Mouse (Mus musculus) mesoderm, embryonic 11.5 days (tissue): ENCODE measurements around the gene Sugct.
"Not testable (repeated sequence)": the region's sequence is repeated elsewhere in the genome, so short reads cannot be mapped to it uniquely, and the experiment has no call there.

Experiments used
- DNase-seq: peaks from one replicate; pipeline ENCODE4 v3.0.0-alpha.2; 2012; ENCODE audit warnings: low read depth, low spot score

The Sugct gene

DNA sequence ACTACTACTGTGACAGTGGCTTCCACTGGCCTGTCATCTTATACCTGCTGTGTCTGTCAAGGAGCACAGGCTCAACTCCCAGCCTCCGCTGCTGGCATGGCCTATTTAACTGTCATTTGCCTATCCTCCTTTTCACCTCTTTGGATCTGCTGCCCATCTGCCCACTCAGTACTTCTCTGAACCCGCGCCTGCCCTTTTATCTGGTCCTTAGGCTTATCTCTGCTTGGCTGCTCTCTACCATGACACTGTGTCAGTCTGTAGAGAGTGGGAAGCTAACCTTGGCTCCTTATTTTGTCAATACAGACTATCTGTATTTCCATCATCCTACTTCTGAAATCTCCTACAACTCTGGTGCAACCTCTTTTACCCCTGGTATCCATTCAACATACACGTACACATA, 793.9 kb downstream of the Sugct start:
- no peak for DNase-seq

DNA sequence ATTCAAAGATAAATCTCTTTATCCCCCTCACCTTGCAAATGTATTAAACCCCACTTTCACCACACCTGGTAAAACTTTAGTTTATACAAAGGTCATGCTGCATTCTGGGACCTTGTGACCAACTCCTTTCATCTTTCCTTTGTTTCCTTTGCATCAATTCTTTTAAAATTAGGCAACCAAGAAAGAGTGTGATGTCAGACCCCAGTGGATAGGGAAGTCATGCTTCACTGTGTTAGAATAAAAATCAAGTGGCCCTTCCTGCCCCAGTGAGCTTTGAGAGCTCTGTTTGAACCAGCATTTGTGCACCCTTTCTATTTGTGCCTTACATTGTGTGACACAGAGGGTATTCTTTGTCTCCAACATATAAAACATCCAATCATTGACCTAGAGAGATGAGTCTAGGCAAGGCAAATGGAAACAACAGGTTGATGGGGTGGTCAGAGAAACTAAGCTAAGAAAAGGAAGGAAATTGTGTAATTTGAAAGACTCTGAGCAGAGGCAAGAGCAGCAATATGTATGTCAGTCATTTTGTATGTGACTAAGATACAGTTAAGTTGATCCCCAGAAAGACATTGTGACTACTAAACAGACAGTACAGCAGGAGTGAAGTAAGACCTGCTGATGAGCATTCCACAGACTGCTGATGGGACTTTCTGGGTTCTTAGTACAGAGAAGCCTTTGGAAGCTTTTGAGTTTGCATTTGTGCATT, 797.1 kb downstream of the Sugct start:
- no peak for DNase-seq

DNA sequence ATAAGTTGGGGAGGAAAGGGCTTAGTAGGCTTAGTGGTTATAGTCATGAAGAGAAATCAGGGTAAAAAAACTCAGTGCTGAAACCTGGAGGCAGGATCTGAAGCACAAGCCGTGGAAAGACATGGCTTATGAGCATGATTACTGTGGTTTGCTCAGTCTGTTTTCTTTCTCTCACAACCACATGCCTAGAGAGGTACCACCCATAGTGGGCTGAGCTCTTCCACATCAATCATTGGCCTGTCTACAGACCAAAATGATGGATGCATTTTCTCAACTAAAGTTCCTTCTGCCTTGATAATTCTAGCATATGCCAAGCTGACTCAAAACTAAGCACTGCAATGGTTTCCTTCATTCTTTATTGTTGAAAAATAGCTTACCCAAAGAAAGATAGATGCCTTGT, 817.3 kb downstream of the Sugct start:
- no peak for DNase-seq

DNA sequence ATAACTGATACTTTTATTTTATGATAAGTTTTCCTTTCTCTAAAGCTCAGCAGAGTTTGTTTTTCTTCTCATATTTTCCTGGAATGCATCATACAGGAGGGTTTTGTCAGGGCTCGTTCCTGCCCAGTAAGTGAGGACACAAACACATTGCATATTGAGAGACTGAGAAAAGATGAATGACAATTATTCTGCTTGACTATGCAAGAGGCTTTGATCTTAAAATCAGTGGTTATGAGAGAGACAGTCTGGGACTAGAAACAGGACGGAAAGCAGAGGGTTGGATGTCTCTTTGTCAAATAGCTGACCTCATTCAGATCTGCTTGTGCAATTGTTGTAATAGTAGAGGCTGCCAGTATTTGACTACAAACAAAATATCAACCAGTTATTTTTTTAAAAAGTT, 835.4 kb downstream of the Sugct start:
- DNase-seq: no peak

DNA sequence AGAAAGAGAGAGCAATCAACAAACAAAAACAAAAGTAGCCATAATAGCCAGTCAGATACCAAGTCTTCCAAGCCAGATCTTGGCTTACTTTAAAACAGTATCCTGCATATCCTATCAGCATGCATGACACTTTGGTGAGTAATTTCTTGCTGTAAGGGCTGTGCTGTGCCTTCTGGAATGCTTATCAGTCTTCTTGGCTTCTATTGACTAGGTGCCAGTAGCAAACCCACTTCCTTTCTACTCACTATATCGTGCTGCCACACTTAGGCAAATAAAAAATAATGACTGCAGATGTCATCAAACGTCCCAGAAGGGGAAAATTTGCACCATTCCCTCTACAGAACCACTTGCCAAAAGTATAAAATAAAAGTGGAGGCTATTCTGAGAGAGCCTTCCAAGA, 848.1 kb downstream of the Sugct start:
- DNase-seq: no peak

DNA sequence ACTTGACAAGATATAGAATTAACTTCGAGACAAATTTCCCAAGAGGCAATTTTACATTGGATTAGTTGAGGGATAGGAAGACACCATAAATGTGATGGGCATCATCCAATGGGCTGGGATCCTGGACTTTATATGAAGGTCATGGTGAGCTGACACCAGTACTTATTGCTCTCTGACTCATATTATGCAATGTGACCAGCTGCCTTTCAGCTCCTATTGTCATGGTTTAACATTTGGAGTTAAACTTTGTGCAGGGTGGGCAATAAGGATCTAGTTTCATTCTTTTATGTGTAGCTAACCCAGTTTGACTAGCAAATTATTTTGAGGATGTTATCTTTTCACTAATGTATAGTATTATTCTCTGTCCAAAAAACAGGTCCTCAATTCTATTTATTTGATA, 854.4 kb downstream of the Sugct start:
- no peak for DNase-seq

DNA sequence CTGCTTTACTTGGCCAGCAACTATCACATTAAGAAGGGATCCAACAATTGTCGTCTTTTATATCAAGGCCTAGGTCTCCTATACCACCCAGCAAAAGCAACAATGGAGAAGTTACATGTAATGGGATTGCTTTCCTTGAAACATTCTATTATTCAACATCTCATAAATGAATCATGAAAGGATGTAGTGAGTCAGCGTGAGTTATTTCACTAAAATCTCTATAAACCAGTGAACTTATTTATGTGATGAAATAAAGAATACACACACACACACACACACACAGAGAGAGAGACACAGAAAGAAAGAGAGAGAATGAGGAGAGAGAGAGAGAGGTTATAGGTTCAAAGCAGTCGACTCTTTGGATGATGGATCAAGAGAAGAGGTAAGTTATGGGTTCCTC, 856.9 kb downstream of the Sugct start:
- no peak for DNase-seq

DNA sequence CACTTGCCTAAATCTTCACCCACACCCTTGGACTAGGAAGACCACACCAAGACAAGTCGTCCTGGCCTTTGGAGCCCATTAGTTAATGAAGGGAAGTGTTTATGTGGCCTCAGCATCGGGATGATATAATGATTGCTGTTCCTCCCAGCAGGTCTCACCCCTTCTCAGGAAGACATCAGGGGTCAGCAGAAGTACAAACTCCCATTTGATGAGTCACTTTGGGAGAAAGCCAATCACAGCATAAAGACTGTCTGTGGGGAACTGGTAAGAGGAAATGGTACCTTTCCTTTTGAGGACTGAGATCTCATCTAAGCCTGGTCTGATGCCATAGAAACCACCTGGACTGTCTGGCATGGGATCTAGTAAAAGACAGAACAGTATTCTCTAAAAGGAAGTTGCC, 860.2 kb downstream of the Sugct start:
- no peak for DNase-seq

DNA sequence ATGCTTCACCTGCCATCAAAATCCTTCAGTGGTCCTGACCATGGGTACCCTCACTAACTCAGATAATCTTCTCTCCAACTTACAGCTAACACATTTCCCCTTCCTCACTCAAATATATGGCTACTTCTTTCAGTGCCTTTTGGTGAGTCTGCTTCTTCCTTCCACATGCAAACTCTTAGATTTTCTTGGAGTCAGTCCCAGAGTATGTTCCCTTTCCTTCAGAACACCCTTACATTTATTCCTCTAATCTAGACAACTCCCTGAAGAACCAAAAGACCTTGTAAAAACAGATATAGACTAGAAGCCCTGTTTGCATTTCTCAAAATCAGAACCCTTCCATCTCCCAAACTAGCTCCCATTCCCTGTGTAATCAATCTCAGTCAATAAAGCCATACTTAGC, 862.3 kb downstream of the Sugct start:
- DNase-seq: no peak

DNA sequence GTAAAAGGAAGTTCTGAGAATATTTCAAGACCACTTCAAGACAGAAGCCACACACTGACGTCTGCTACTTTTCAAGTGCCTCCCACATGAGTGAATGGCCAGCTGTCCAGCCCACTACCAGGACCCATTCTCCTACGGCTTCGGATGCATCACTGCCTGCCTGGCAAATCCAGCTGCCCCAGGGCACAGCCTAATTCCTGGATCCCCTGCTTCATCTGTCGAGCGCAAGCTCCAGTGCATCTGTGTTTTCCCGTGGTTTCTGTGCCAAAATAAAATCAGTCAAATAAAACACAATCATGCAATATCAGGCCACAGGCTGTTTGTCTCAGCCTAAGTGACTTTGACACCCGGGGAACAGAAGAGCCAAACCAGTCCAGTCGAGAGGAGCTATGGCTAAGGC, 863.5 kb downstream of the Sugct start:
- DNase-seq: no peak

DNA sequence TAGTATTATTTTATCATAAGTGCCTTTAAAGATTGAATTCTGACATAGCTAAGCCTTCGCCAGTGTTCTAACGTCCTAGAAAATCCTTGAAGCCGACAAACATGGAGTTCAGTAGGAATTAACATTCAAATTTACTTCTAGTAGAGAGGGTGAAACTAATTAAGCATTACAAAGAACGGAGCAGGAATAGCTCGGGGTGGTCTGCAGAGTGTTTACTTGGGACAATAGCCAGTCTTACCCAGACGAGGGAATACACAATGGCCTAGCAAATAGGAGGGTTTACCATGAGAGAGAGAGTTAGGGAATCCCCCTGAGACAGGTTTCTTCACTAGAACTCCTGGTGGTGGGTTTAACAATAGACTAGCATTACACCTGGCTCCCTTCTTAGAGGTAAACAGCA, 865.1 kb downstream of the Sugct start:
- not testable (repeated sequence) for DNase-seq

DNA sequence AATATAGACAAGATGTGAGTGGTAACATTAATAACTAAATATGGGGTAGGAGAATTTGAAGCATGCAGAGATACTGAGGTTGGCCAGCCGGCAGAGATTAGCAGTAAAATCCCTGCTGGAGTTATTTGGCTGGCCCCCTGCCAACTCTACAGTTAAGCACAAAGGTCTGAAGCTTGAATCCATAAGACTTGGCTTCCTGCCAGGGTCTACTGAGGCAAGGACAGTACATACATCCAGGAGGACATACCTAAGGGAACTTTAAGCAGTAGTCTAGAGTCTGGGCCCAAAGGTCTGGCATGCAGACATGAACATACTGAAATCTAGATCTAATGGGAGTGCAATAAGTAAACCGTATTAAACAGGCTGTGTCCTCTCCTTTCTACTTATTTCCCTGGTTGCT, 865.8 kb downstream of the Sugct start:
- DNase-seq: peak; percentile 43

DNA sequence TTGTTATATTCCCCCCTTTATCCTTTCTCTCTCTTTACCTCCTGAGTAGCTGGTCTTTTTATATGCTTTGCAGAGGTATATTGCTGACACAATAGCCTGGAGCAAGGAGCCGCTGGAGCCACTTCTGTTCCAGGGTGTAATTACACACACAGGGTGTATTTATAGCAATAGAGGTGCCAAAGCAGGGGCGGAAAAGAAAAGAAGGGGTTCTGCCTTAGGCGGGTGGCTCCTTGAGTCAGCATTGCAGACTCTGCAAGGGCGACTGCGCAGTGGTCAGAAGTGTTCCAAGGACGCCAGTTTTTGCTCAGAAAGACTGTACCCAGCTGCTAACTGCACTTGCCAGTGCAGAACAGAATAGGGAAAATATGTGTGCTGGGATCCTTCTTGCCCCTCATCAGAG, 869.7 kb downstream of the Sugct start:
- no peak for DNase-seq

DNA sequence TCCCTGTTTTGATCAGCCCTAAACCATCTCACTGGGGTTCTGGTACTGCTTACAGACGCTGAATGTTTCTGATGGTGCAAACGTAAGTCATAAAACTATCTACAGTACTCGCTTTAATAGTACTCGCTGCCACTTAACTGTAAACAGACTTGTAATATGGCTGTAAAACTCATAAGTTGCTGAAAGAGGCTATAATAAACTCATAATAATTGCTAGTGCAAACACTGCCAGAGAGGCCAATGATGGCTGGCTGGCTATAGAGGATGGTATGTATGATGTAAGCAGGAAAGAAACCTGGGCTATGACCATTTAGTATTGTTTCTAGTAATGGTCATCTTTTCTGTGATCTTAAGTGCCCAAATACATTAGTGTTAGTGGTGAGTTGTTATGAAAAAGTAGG, 873.6 kb downstream of the Sugct start:
- no peak for DNase-seq

DNA sequence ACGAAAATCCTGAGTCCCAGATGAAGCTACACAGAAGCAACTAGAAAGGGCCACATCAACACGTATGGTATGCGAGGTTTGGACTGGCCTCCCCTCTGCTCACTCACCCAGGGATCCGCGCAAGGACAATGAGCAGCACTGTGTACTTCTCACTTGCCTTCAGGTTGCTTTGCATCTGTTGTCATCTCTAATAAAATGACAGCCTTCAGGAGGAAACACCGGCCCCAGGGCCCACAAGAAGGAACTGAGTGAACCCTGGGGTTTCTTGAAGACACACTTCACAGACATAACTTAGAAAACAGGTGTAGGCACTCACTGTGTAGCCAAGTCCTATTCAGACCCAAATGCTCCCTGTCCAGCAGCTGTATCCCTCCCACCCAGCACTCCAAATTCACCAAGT, 877.9 kb downstream of the Sugct start:
- no peak for DNase-seq

DNA sequence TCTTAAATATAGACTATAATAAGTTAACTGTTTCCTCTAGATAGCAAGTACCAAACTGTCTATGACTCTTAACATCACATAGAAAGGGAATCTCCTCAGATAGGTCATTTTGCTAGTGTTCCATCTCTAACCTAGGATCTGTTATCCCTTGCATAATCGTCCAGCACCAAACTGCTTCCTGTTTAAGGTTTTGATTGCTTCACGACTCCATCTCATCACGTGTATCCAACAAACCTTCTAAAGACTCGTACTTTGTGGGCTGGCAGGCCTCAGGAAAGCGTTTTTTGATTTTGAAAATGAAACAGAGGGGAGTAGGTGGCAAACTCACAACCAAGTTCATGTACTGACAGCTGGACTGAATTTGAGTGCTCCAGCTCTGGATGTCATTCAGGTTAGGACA, 878.6 kb downstream of the Sugct start:
- no peak for DNase-seq

DNA sequence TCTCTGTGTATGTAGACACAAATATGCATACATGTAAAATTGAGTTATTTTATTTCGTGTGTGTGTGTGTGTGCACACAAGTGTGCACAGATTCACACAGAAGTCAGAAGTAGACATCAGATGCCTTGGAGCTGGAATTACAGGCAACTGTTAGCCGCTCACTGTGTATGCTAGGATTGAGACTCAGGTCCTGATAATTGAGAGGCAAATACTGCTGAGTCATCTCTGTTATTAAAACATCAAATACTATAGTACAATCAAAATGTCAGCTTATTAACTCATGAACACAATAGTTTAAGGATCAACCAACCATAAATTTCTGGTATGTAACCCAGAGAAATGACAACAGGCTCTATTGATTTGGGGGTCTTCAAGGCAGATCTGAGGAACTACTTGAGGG, 883.1 kb downstream of the Sugct start:
- no peak for DNase-seq
